Mouse (Mus musculus): ENCODE measurements around the gene H2-M9.

The H2-M9 gene

DNA sequence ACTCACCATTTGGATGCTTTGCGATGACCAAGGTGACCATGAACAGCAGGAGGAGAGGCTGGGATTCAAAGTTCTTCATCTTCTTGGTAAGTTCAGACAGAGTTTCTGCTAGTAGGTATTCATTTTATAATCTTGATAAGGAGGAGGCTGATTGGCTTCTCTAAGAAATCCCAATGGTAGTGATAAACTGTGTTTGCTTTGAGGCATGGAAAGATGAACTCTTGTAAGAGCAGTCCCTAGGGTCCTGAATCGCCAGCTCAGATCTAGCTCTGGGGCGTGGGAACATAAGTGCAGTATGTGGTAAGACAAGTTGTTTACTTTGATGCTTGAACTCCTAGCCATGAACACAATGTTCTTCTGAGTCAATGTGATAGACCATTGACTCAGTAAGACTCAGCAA is at the start of gene H2-M9:
TSS of gene H2-M9 (minus strand) at position 101 of the 400 bp plus-strand sequence.
- ATAC-seq (ENCODE audit: insufficient number of reproducible peaks, low FRiP score, low TSS enrichment): no peak

DNA sequence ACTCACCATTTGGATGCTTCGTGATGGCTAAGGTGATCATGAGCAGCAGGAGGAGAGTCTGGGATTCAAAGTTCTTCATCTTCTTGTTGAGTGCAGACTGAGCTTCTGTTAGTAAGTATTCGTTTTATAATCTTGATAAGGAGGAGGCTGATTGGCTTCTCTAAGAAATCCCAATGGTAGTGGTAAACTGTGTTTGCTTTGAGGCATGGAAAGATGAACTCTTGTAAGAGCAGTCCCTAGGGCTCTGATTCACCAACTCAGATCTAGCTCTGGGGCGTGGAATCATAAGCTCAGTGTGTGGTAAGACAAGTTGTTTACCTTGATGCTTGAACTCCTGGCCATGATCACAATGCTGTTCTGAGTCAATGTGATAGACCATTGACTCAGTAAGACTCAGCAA is 29.7 kb upstream of the H2-M9 start, which contains the start of gene H2-M1:
TSS of gene H2-M1 (minus strand) at position 101 of the 400 bp plus-strand sequence.
- no peak for ATAC-seq (ENCODE audit: insufficient number of reproducible peaks, low FRiP score, low TSS enrichment)
